Mouse (Mus musculus) neural tube, embryonic 11.5 days (tissue): ENCODE results near the gene Coro1b. TPM values are rescaled to one million over a fixed set of nuclear protein-coding genes. Genes with fewer than 3 reads are reported as not detected.
"Not testable (repeated sequence)": the region's sequence is repeated elsewhere in the genome, so short reads cannot be mapped to it uniquely, and the experiment has no call there.

Experiments used
- ATAC-seq: fragments of 200-750 bp; cut with Nextera tagmentation; 2 replicates; pipeline ENCODE4 v1.8.0; 2017; ENCODE audit warnings: moderate number of reproducible peaks, mild to moderate bottlenecking, moderate TSS enrichment, moderate library complexity; ENCODE audit not compliant: insufficient read depth, low FRiP score, low TSS enrichment
- DNase-seq: peaks from one replicate; pipeline ENCODE4 v3.0.0-alpha.2; 2015; ENCODE audit warnings: low spot score
- H3K27ac ChIP-seq: fragments of 300-500 bp; sonication (generic); 2 replicates; pipeline ENCODE4 v1.5.1; 2014; ENCODE audit warnings: low read depth, mild to moderate bottlenecking, low read length
- H3K27me3 ChIP-seq: fragments of 300-500 bp; sonication (generic); 2 replicates; pipeline ENCODE4 v1.6.1; 2014; ENCODE audit warnings: mild to moderate bottlenecking, low read length, mixed read lengths; ENCODE audit not compliant: control insufficient read depth, insufficient read depth
- H3K36me3 ChIP-seq: fragments of 300-500 bp; sonication (generic); 2 replicates; pipeline ENCODE4 v1.6.1; 2014; ENCODE audit warnings: mild to moderate bottlenecking, low read length, moderate library complexity, mixed read lengths; ENCODE audit not compliant: control insufficient read depth, insufficient read depth
- H3K4me1 ChIP-seq: fragments of 300-500 bp; sonication (generic); 2 replicates; pipeline ENCODE4 v1.6.1; 2014; ENCODE audit warnings: low read length, mixed read lengths; ENCODE audit not compliant: control insufficient read depth, insufficient read depth
- H3K4me2 ChIP-seq: fragments of 300-500 bp; sonication (generic); 2 replicates; pipeline ENCODE4 v1.6.1; 2014; ENCODE audit warnings: low read depth, mild to moderate bottlenecking, moderate library complexity
- H3K4me3 ChIP-seq: fragments of 300-500 bp; sonication (generic); 2 replicates; pipeline ENCODE4 v1.5.1; 2014; ENCODE audit warnings: low read depth, low read length
- H3K9ac ChIP-seq: fragments of 300-500 bp; sonication (generic); 2 replicates; pipeline ENCODE4 v1.6.1; 2014; ENCODE audit warnings: mild to moderate bottlenecking, low read length
- H3K9me3 ChIP-seq: fragments of 300-500 bp; sonication (generic); 2 replicates; pipeline ENCODE4 v1.6.1; 2016; ENCODE audit warnings: low read length; ENCODE audit not compliant: control insufficient read depth
- WGBS: fragments of 180-500 bp; shearing (Covaris S2); extraction: QIAGEN DNeasy Blood & Tissue Kit; methylation state at CpG from one replicate; pipeline ENCODE4 v1.1.7; 2014; 5-methylcytosine and 5-hydroxymethylcytosine counted together
- polyA plus RNA-seq: library from polyadenylated mRNA; unstranded; fragments of >200 nt; fragmentation: Nextera tagmentation; extraction: Ambion mirVana; gene quantifications from 2 replicates; pipeline ENCODE4 v1.2.1, GENCODE M21; 2014

The Coro1b gene
- polyA plus RNA-seq, 1 experiment from 2014 or later: 128 TPM

DNA sequence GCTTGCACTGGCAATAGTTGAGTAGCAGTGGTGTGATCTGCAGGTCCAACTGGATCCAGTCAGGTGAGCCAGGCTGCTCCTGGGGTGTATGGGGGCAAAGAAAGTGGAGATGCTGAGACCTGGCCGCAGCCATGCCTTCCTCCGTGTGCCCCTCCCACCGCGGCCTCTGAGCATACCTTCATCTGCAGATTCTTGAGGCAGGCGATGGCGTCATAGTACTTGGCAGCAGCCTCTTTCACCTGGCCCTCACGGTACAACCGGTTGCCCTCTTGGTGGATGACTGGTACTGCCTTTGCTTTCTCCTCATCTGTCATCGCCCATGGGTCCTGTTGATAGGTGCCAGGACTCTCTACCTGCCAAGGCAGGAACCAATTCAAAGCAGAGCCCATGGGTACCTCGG is 33.3 kb upstream of the Coro1b start:
- no peak for ATAC-seq
- no peak overlapping the region for H3K4me3 ChIP-seq
- H3K36me3 ChIP-seq: peaks cover 21% of the 10 kb centered on the region
- H3K4me2 ChIP-seq: no peak overlapping the region
- WGBS: 97% methylated on average over 10 of the region's 10 CpGs
- H3K27ac ChIP-seq: no peak overlapping the region
- no peaks in the 10 kb centered on the region for H3K4me1 ChIP-seq
- H3K9me3 ChIP-seq: no peaks in the 10 kb centered on the region
- no peak for DNase-seq
- H3K27me3 ChIP-seq: no peaks in the 10 kb centered on the region
- H3K9ac ChIP-seq: no peak overlapping the region

DNA sequence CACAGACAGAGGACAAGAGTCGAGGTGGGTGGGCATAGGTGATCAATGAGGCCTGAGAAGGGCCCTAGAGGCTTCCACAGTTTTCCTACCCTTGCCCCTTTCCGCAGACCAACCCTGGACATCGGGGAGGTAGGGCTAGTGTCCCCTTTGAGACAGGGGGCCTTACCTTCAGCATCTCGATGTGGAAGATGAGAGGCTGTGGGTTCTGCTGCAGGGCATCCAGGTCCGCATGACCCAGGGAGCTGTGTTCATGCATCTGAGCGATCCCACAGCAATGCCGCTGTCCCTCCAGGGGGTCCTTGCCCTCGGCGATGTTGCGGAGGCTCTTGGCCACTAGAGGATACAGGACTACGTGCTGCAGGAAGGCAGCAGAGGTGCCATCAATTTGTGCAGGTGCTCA is 32.6 kb upstream of the Coro1b start:
- no peak overlapping the region for H3K4me3 ChIP-seq
- H3K27me3 ChIP-seq: no peaks in the 10 kb centered on the region
- ATAC-seq (no peak), DNase-seq (no peak)
- no peak overlapping the region for H3K27ac ChIP-seq
- no peak overlapping the region for H3K9ac ChIP-seq
- H3K4me1 ChIP-seq: 0 out of 2 replicates have a peak, but pooled peaks cover 3% of the 10 kb centered on the region
- H3K4me2 ChIP-seq: no peak overlapping the region
- 84% methylated on average over 11 of the region's 11 CpGs for WGBS
- H3K9me3 ChIP-seq: no peaks in the 10 kb centered on the region
- peaks cover 21% of the 10 kb centered on the region for H3K36me3 ChIP-seq

DNA sequence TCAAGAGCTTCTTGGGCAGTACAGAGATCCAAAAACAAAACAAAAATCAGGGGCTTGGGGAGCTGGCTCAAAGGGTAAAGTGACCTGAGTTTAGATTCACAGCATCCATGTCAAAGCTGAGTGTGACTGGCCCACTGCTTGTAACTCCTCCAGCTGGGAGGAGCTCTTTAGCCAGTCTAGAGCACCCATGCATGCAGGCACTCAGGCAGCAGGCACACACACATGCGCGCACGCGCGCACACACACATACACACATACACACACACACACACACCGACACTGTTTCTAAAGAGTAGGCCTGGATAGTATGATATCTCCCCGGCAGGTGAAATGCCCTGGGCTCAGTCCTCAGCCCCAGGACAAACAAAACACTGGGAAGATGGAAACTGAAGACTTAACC is 31.4 kb upstream of the Coro1b start:
- WGBS: 97% methylated on average over 7 of the region's 7 CpGs
- Histone ChIP-seq H3K36me3 (peaks cover 21% of the 10 kb centered on the region), H3K9me3 (no peaks in the 10 kb centered on the region), H3K4me1 (0 out of 2 replicates have a peak, but pooled peaks cover 3% of the 10 kb centered on the region), H3K9ac (no peak overlapping the region), H3K4me2 (no peak overlapping the region), H3K4me3 (no peak overlapping the region), H3K27ac (no peak overlapping the region), H3K27me3 (no peaks in the 10 kb centered on the region)
- no peak for DNase-seq
- ATAC-seq: no peak

DNA sequence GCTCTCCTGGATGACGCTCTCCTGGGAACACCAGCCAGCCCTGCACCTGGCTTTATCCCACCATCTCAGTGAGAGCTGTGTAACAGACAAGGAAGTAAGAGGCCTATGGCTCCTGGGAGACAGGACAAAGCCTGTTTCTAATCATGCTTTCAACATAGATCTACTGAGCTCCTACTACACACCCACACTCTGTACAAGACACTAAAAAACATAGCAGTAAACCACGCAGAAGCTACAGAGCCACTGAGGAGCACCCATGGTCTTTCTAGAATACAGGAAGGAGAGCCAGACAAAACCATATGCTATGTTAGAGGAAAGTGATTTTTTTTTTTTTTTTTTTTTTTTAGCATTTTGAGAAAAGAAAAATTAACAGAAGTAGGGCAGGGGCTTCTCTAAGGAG is 30.1 kb upstream of the Coro1b start:
- no peaks in the 10 kb centered on the region for H3K9me3 ChIP-seq
- no peak overlapping the region for H3K9ac ChIP-seq
- peaks cover 15% of the 10 kb centered on the region for H3K36me3 ChIP-seq
- 97% methylated on average over 2 of the region's 2 CpGs for WGBS
- DNase-seq (no peak), ATAC-seq (no peak)
- no peak overlapping the region for H3K4me3 ChIP-seq
- no peak overlapping the region for H3K4me2 ChIP-seq
- 0 out of 2 replicates have a peak, but pooled peaks cover 3% of the 10 kb centered on the region for H3K4me1 ChIP-seq
- no peaks in the 10 kb centered on the region for H3K27me3 ChIP-seq
- no peak overlapping the region for H3K27ac ChIP-seq

DNA sequence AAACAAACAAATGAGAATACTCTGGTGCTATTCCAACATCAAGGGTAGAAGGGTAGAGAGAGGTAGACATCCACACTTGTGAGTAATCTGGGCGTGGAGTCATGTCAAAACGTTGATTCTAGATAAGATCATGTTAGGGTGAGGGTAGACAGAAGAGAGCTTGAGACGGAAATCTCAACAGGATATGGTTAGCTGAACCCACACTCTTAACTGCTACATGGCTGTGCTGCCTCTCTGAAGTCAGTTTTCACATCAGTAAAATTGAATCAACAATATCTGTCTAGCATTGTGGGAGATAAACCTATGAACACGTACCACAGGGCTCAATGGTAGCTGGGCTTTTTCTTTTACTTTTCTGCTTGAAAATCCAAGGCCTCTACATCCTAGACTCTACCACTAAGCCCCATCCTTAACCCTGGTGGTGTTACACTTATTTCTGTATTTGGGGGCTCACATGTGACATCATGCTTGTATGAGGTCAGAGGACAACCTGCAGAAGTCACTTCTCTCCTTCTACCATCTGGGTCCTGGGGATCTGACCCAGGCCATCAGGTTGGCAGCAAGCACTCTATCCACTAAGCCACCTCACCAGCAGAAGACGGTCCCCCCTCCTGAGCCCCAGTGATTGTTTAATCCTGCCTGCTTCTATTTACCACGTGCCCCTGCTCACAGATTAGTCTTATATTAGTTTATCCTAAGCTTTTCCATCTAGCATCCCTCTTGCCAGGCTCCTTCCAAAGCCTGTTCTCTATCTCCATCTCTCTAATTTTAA is 28.5 kb upstream of the Coro1b start:
- 0 out of 2 replicates have a peak, but pooled peaks cover 3% of the 10 kb centered on the region for H3K4me1 ChIP-seq
- no peaks in the 10 kb centered on the region for H3K9me3 ChIP-seq
- ATAC-seq: no peak
- 91% methylated on average over 6 of the region's 6 CpGs for WGBS
- no peak overlapping the region for H3K4me3 ChIP-seq
- no peak overlapping the region for H3K9ac ChIP-seq
- peaks cover 10% of the 10 kb centered on the region for H3K36me3 ChIP-seq
- no peaks in the 10 kb centered on the region for H3K27me3 ChIP-seq
- H3K27ac ChIP-seq: no peak overlapping the region
- H3K4me2 ChIP-seq: no peak overlapping the region; the same call in 1 of the 2 replicates
- DNase-seq: no peak

DNA sequence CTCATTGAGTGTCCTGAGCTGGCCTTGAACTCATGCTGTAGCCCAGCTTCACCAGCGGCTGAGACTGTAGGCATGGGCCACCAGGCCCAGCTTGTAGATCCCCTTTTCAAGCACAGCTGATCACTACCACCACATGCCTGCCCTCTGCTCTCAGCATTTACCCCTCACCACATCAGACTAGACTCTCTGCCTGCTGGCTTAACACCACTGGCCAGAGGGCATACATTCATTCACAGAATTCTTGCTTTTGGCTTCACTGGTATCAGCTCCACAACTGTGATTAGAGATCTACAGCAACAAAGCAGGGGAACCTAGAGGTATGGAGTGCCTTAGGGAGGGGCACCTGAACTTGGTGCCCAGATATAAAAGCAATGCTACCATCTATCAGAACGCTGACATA is 27.9 kb upstream of the Coro1b start:
- Histone ChIP-seq H3K4me3 (peak overlapping the region; percentile 32; the same call in 1 of the 2 replicates), H3K27me3 (no peaks in the 10 kb centered on the region), H3K9ac (no peak overlapping the region), H3K4me2 (peak overlapping the region; percentile 38), H3K9me3 (no peaks in the 10 kb centered on the region), H3K27ac (no peak overlapping the region), H3K36me3 (peaks cover 5% of the 10 kb centered on the region), H3K4me1 (0 out of 2 replicates have a peak, but pooled peaks cover 3% of the 10 kb centered on the region)
- DNase-seq (no peak), ATAC-seq (no peak)
- 98% methylated on average over 2 of the region's 2 CpGs for WGBS

DNA sequence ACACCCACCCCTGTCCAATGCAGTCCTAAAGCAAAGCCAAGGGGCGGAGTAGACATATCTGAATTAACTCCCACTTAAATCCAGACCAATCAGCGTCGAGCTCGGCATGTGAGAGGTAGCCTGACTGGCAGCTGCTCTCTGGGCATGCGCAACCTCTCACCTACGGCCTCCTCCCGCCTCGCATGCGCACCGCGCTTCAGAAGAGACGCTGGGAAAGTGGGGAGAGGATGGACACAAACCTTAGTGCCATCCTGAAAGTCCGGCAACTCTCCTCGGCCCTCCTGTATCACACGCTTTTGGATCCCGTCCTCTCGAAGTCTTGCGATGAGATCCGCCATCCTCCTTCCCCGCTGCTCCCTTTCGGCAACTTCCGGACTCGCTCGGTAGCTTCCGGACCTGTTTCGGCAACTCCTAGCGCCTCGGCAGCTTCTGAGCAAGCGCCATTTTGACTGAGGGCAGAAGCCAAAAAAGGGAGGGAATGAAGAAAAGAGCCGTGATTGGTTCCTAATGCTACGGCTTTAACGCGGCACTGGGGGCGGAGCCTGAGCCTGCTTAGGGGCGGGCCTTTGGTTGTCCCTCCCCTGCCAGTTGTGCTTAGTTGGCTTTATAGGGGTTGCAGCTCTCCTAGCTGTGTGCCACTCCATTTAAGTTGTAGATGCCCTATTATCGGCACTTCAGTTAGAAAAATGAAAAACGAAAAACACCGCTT is 27.2 kb upstream of the Coro1b start:
- H3K36me3 ChIP-seq: no peaks in the 10 kb centered on the region
- DNase-seq: peak; percentile 97
- peak overlapping the region; percentile 38 for H3K4me2 ChIP-seq
- H3K27ac ChIP-seq: peak overlapping the region; percentile 58
- 2% methylated on average over 38 of the region's 38 CpGs for WGBS
- 0 out of 2 replicates have a peak, but pooled peaks cover 3% of the 10 kb centered on the region for H3K4me1 ChIP-seq
- no peaks in the 10 kb centered on the region for H3K27me3 ChIP-seq
- peak overlapping the region; percentile 51 for H3K9ac ChIP-seq
- no peaks in the 10 kb centered on the region for H3K9me3 ChIP-seq
- H3K4me3 ChIP-seq: peak overlapping the region; percentile 32
- peak; percentile 77 for ATAC-seq

DNA sequence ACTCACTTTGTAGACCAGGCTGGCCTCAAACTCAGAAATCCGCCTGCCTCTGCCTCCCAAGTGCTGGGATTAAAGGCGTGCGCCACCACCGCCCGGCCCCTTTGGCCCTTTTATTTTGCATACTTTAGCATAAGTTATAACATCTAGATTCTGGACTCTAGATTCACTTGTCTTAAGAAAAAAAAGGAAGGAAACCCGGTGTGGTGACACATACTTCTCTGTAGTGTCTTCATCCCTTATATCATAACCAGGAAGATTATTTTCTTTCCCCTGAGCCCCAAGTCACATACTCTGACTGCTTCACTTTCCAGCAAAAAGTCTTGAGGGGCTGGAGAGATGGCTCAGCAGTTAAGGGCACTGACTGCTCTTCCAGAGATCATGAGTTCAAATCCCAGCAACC is 26.5 kb upstream of the Coro1b start:
- not testable (repeated sequence) for H3K9me3 ChIP-seq, H3K27ac ChIP-seq, H3K9ac ChIP-seq, H3K27me3 ChIP-seq, DNase-seq, H3K4me3 ChIP-seq, H3K4me2 ChIP-seq, ATAC-seq, H3K4me1 ChIP-seq, H3K36me3 ChIP-seq
- WGBS: 63% methylated on average over 6 of the region's 6 CpGs
